Mouse (Mus musculus) embryonic facial prominence, embryonic 15.5 days (tissue): ENCODE measurements around the gene Vmn1r1. TPM values are rescaled to one million over a fixed set of nuclear protein-coding genes. Genes with fewer than 3 reads are reported as not detected.

Experiments used
- ATAC-seq: fragments of 200-750 bp; cut with Nextera tagmentation; 2 replicates; pipeline ENCODE4 v1.8.0; 2017; ENCODE audit warnings: low read depth, moderate TSS enrichment; ENCODE audit not compliant: insufficient number of reproducible peaks, low FRiP score, low TSS enrichment
- H3K27ac ChIP-seq: fragments of 300-500 bp; sonication (generic); replicated peaks from 2 replicates; pipeline ENCODE4 v1.5.1; 2015; ENCODE audit warnings: mild to moderate bottlenecking, inconsistent platforms
- H3K27me3 ChIP-seq: fragments of 300-500 bp; sonication (generic); 2 replicates; pipeline ENCODE4 v1.6.1; 2015; ENCODE audit warnings: inconsistent platforms
- H3K36me3 ChIP-seq: fragments of 300-500 bp; sonication (generic); 2 replicates; pipeline ENCODE4 v1.6.1; 2015; ENCODE audit warnings: mild to moderate bottlenecking, inconsistent platforms
- H3K4me1 ChIP-seq: fragments of 300-500 bp; sonication (generic); 2 replicates; pipeline ENCODE4 v1.6.1; 2015; ENCODE audit warnings: inconsistent platforms
- H3K4me2 ChIP-seq: fragments of 300-500 bp; sonication (generic); replicated peaks from 2 replicates; pipeline ENCODE4 v1.6.1; 2015; ENCODE audit warnings: mild to moderate bottlenecking, inconsistent platforms
- H3K4me3 ChIP-seq: fragments of 300-500 bp; sonication (generic); replicated peaks from 2 replicates; pipeline ENCODE4 v1.5.1; 2015; ENCODE audit warnings: mild to moderate bottlenecking, inconsistent platforms
- H3K9ac ChIP-seq: fragments of 300-500 bp; sonication (generic); 2 replicates; pipeline ENCODE4 v1.6.1; 2015; ENCODE audit warnings: inconsistent platforms
- H3K9me3 ChIP-seq: fragments of 300-500 bp; sonication (generic); replicated peaks from 2 replicates; pipeline ENCODE4 v1.6.1; 2016; ENCODE audit warnings: inconsistent platforms
- WGBS: fragments of 180-500 bp; shearing (Covaris S2); methylation state at CpG from one replicate; pipeline ENCODE4 v1.1.7; 2015; 5-methylcytosine and 5-hydroxymethylcytosine counted together
- polyA plus RNA-seq: library from polyadenylated mRNA; unstranded; fragments of >200 nt; fragmentation: Nextera tagmentation; extraction: Ambion mirVana; gene quantifications from 2 replicates; pipeline ENCODE4 v1.2.1, GENCODE M21; 2015

The Vmn1r1 gene
- polyA plus RNA-seq, 1 experiment from 2014 or later: not detected

DNA sequence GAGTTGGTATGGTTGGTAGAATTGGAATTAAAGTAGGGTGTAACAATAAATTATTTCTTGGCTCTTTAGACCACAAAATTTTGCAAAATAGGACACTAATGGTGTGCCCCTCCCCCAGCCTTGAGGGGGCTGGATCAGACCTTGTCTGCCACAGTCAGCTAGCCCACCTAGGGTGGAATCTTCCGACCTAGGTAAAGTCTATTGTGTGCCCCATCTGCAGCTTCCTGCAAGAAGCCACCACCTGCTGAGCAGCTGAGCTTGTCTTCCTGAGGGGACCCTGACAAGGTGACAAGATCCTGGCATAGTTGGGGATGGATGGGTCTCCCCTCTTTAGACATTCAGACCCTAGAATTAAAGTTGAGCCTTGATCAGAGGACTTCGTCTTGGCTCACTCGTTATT, 4.7 kb downstream of the Vmn1r1 start:
- no peak overlapping the region for H3K9ac ChIP-seq
- H3K4me1 ChIP-seq: no peaks in the 10 kb centered on the region
- no peaks in the 10 kb centered on the region for H3K36me3 ChIP-seq
- H3K9me3 ChIP-seq: no peaks in the 10 kb centered on the region
- WGBS: 86% methylated on average over 3 of the region's 3 CpGs
- H3K27me3 ChIP-seq: no peaks in the 10 kb centered on the region
- ATAC-seq: no peak
- H3K4me3 ChIP-seq: no peak overlapping the region
- no peak overlapping the region for H3K4me2 ChIP-seq
- no peak overlapping the region for H3K27ac ChIP-seq

DNA sequence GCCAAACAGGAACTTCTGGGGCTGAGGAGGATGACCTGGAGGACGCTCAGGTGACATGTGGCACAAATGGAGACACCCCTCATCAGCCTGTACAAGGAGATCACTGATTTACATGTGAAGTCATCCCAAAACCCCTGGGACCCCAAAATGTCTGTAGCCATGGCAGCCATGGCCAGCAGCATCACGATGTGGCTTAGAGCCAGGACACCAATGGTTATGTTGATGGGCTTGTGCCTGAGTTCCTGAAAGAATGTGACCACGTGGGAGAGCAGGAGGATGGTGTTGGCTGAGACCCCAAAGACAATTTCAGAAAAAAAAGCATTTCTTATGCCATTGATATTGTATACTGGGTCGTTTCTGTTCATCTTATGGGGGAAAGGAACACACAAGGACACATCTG, 6.6 kb downstream of the Vmn1r1 start:
- H3K36me3 ChIP-seq: no peaks in the 10 kb centered on the region
- H3K4me3 ChIP-seq: no peak overlapping the region
- H3K27me3 ChIP-seq: no peaks in the 10 kb centered on the region
- WGBS: 57% methylated on average over 4 of the region's 4 CpGs
- no peak overlapping the region for H3K27ac ChIP-seq
- H3K9me3 ChIP-seq: no peaks in the 10 kb centered on the region
- no peak overlapping the region for H3K4me2 ChIP-seq
- no peak overlapping the region for H3K9ac ChIP-seq
- no peaks in the 10 kb centered on the region for H3K4me1 ChIP-seq
- ATAC-seq: no peak

DNA sequence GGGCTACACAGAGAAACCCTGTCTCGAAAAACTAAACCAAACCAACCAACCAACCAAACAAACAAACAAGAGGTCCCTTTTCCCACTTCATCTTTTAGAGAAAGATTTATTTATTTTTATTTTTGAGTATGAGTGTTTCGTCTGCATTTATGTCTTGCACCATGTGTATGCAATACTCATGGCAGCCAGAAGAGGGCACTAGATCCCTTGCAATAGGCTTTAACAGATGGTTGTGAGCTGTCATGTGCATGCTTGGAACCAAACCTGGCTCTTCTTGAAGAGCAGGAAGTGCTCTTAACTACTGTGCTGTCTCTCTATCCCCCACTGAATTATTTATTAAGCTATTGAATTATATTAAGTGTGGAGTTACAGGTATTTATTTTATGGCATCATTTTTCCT, 14.3 kb downstream of the Vmn1r1 start:
- Histone ChIP-seq H3K9ac (no peak overlapping the region), H3K4me3 (no peak overlapping the region), H3K27me3 (no peaks in the 10 kb centered on the region), H3K27ac (no peak overlapping the region), H3K4me2 (no peak overlapping the region), H3K36me3 (no peaks in the 10 kb centered on the region), H3K9me3 (no peaks in the 10 kb centered on the region), H3K4me1 (no peaks in the 10 kb centered on the region)
- 84% methylated on average over 2 of the region's 2 CpGs for WGBS
- ATAC-seq: no peak

DNA sequence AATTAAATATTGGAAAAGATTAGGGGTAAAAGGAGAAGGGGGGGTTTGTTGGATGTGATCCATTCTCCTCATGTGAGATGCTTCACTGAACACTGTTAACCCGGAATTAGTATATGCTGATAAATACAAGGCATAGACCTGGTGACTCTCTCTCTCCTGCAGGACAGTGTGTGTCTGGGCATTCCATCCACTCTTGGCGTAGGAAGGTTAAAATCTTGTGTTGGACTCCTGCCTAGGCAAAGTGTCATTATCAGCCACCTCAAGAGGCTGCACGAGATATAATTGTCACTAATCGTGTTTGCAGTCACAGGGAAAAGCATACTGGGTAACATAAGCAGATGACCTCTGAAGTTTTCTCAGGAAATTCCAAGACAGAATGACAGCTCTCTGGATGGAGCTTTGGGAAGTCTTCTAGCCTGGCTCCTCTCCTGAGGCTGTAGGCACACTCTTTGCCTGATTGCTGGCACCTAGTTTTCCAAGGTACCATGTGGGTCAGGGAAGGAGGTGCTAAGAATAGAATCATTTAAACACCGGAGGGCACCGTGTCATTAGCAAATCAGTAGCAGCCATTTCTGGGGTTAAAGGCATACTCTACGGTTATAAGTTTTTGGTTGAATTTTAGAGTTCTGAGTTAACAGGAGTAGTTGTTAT, 15.3 kb downstream of the Vmn1r1 start:
- H3K27ac ChIP-seq: no peak overlapping the region
- ATAC-seq: no peak
- H3K9ac ChIP-seq: no peak overlapping the region
- H3K27me3 ChIP-seq: no peaks in the 10 kb centered on the region
- H3K4me1 ChIP-seq: no peaks in the 10 kb centered on the region
- WGBS: 54% methylated on average over 7 of the region's 7 CpGs
- H3K4me3 ChIP-seq: no peak overlapping the region
- H3K9me3 ChIP-seq: no peaks in the 10 kb centered on the region
- no peaks in the 10 kb centered on the region for H3K36me3 ChIP-seq
- no peak overlapping the region for H3K4me2 ChIP-seq

DNA sequence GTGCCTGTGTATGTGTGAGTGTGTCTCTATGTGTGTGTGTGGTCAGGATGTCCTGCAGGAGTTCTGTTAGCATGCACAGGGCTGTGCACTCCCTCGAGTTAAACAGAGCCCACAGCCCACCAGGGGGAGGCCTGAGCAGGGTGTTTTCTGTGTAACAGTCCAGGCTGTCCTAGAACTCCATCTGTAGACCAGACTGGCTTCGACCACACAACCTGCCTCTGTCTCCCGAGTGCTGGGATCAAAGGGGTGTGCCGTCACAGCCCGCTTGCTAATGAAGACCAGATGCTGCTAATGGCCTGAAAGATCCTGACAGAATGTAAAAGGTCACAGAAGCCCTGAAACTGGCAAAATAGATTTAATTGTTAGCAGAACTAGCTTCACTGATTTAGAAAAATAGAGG, 18.7 kb downstream of the Vmn1r1 start:
- Histone ChIP-seq H3K4me2 (no peak overlapping the region), H3K9ac (no peak overlapping the region), H3K36me3 (no peaks in the 10 kb centered on the region), H3K4me3 (no peak overlapping the region), H3K9me3 (no peaks in the 10 kb centered on the region), H3K27ac (no peak overlapping the region), H3K27me3 (no peaks in the 10 kb centered on the region), H3K4me1 (0 out of 2 replicates have a peak, but pooled peaks cover under 1% of the 10 kb centered on the region)
- 27% methylated on average over 5 of the region's 5 CpGs for WGBS
- no peak for ATAC-seq

DNA sequence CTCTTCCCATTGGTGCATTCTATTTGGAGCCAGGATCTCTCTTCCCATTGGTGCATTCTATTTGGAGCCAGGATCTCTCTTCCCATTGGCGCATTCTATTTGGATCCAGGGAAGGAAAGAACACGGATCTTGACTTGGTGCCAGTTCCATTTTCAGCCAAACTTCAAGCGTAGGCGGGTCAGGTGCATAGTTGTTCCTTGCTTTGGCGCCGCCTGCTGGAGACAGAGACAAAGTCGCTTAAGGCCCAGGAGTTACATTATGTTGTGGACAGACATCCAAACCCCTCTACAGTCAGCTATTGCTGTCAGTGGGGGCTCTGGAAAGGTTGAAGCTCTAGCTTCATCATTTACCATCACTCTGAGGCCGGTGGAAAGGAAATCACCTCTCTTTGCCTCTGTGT, 21.0 kb downstream of the Vmn1r1 start:
- no peak overlapping the region for H3K4me3 ChIP-seq
- no peaks in the 10 kb centered on the region for H3K36me3 ChIP-seq
- H3K4me2 ChIP-seq: no peak overlapping the region
- H3K9ac ChIP-seq: no peak overlapping the region
- H3K27me3 ChIP-seq: no peaks in the 10 kb centered on the region
- WGBS: 77% methylated on average over 8 of the region's 8 CpGs
- no peak for ATAC-seq
- peaks cover 7% of the 10 kb centered on the region for H3K4me1 ChIP-seq
- H3K27ac ChIP-seq: no peak overlapping the region
- H3K9me3 ChIP-seq: no peaks in the 10 kb centered on the region

DNA sequence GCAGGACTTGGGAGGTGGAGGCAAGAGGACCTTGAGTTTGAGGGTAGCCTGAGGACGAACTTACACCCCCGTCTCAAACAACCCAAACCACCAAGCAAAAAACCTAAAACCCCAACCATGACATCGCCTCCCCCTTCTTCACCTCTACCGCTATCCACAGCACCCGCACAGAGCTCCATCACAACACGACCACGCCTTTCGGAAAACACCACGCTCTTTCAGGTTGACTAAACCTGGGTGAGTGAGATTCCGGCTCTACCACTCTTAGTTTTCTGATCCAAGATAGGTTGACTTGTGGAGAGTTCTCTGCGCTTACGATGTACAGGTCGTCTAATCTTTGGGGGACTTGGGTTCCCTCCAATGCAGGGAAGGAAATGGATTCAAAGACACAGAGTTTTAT, 21.6 kb downstream of the Vmn1r1 start:
- ATAC-seq: no peak
- H3K36me3 ChIP-seq: no peaks in the 10 kb centered on the region
- WGBS: 90% methylated on average over 13 of the region's 13 CpGs

DNA sequence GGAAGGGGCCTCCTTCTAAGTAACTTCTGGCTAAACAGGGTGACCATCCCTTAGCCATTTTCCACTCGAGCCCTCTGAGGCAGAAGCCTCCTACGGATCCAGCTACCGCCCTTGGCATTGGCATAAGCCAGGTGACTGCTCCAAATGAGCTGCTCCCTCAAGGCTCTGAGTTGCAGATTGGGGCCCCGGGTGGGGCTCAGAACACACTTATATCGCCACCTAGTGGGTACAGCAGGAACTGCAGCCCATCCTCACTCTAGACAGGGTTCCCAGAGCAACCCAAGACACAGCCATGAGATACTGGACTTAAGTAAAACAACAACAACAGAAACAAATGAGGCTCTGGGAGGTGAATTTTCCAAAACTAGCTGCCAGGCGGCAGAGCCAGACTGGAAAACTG, 23.9 kb downstream of the Vmn1r1 start:
- no peaks in the 10 kb centered on the region for H3K9me3 ChIP-seq
- no peaks in the 10 kb centered on the region for H3K27me3 ChIP-seq
- H3K4me1 ChIP-seq: peaks cover 7% of the 10 kb centered on the region
- WGBS: 1% methylated on average over 6 of the region's 6 CpGs
- ATAC-seq: peak; percentile 71
- H3K27ac ChIP-seq: no peak overlapping the region
- no peak overlapping the region for H3K4me2 ChIP-seq
- H3K4me3 ChIP-seq: no peak overlapping the region
- no peak overlapping the region for H3K9ac ChIP-seq
- no peaks in the 10 kb centered on the region for H3K36me3 ChIP-seq

More for the DNA sequence above, 21.6 kb downstream of the Vmn1r1 start:
- no peak overlapping the region for H3K9ac ChIP-seq
- no peak overlapping the region for H3K27ac ChIP-seq
- H3K4me3 ChIP-seq: no peak overlapping the region
- no peak overlapping the region for H3K4me2 ChIP-seq
- H3K27me3 ChIP-seq: no peaks in the 10 kb centered on the region
- H3K4me1 ChIP-seq: peaks cover 7% of the 10 kb centered on the region
- H3K9me3 ChIP-seq: no peaks in the 10 kb centered on the region

DNA sequence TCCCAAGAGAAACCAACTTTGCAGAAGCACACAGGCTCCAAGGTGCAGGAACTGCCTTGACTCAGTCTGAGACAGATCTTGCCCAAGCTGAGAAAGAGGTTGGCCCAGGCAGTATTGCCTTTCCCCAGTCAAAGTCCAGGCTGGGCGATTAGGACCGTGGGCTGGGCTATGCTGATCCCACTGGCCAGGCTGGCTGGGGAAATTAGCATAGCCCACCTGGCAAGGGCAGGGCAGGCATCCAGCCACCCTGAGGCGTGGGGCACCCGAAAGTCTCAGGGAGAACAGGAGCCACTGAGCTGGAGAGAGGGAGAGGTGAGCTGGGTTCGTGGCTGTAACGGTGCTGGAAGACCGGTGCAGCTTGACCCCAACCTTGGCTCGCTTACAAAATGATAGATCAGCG, 24.3 kb downstream of the Vmn1r1 start:
- H3K27me3 ChIP-seq: no peaks in the 10 kb centered on the region
- H3K9me3 ChIP-seq: no peaks in the 10 kb centered on the region
- H3K4me1 ChIP-seq: peaks cover 7% of the 10 kb centered on the region
- no peaks in the 10 kb centered on the region for H3K36me3 ChIP-seq
- no peak overlapping the region for H3K9ac ChIP-seq
- H3K4me2 ChIP-seq: no peak overlapping the region
- H3K27ac ChIP-seq: no peak overlapping the region
- ATAC-seq: 0 out of 2 replicates have a peak, but pooled peaks have one; percentile 15
- no peak overlapping the region for H3K4me3 ChIP-seq
- WGBS: 30% methylated on average over 9 of the region's 9 CpGs

DNA sequence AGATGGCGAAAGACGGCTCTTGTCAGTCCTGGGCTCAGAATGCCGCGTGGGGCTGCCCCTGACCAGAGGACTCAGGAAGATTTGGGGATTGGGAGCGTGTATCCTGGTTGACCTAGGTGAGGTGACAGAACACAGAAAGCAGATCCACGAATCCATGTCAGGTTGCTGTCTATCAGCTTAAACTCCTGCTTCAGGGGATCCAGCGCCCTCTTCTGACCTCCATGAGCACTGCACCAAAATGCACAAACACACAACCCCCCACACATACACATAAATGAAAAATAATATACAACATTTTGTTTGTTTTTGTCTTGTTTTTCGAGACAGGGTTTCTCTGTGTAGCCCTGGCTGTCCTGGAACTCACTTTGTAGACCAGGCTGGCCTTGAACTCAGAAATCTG, 26.1 kb downstream of the Vmn1r1 start:
- no peak overlapping the region for H3K27ac ChIP-seq
- no peak overlapping the region for H3K9ac ChIP-seq
- peaks cover 7% of the 10 kb centered on the region for H3K4me1 ChIP-seq
- no peaks in the 10 kb centered on the region for H3K27me3 ChIP-seq
- H3K4me3 ChIP-seq: no peak overlapping the region
- H3K9me3 ChIP-seq: no peaks in the 10 kb centered on the region
- H3K36me3 ChIP-seq: no peaks in the 10 kb centered on the region
- 77% methylated on average over 8 of the region's 8 CpGs for WGBS
- ATAC-seq: no peak
- no peak overlapping the region for H3K4me2 ChIP-seq

DNA sequence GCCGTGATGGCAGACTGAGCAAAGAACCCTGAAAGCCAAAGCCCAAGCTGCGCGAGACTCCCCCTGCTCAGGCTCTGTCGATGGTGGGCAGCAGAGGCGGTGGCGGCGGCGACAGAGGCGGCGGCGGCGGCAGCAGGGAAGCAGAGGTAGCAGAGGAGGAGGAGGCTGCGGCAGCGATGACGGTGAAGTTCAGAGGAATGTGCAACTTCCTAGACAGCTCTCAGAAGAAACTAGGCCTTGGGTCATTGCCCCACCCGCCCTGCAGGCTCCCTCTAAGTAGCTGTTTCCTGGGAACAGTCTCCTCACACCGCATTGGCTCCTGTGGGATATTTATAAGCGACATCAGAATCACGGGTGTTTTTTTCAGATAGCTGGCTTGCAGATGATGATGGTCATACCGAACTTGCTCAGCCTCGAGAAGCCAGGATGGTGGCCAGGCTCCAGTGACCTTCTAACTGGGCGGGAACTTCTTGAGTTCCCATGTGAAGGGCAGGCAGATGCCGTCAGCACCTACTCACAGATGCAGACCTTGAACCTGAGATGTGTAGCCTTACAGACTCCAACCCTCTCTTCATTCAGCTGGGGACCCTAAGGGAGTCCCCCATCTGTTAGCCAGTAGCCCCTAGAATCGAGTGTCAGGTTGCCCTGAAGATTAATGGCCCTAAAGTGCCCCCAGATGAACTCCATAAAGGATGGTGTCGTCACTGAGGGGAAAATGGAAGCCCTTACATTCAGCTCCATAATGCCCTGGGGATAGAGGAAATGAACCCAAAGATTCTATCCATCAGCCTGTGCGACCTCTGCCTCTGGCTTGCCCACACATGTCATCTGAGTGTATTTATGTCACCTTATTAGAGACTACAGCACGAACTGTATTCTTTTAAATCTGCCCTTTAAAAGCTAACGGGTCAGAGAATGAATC, 26.8 kb downstream of the Vmn1r1 start:
- Histone ChIP-seq H3K9me3 (no peaks in the 10 kb centered on the region), H3K4me2 (no peak overlapping the region), H3K9ac (no peak overlapping the region), H3K36me3 (peaks cover 5% of the 10 kb centered on the region), H3K27me3 (no peaks in the 10 kb centered on the region), H3K27ac (no peak overlapping the region), H3K4me1 (peaks cover 7% of the 10 kb centered on the region), H3K4me3 (no peak overlapping the region)
- 41% methylated on average over 28 of the region's 28 CpGs for WGBS
- no peak for ATAC-seq
